Mouse (Mus musculus) E14TG2a.4 (cell line): Measurements from ENCODE around the gene Smc2.
A peak's percentile ranks its signal among the peaks of the same experiment; 100 is the strongest.
"Not testable (repeated sequence)": the region's sequence is repeated elsewhere in the genome, so short reads cannot be mapped to it uniquely, and the experiment has no call there.

Source experiments
- H3K27me3 ChIP-seq: 2 replicates; pipeline ENCODE4 v1.6.1; 2014; ENCODE audit warnings: low read length, control low read depth; ENCODE audit not compliant: insufficient read depth
- H3K36me3 ChIP-seq: 2 replicates; pipeline ENCODE4 v1.6.1; 2014; ENCODE audit warnings: low read length, control low read depth; ENCODE audit not compliant: insufficient read depth
- H3K4me1 ChIP-seq: replicated peaks from 2 replicates; pipeline ENCODE4 v1.6.1; 2014; ENCODE audit warnings: low read depth, low read length, control low read depth
- H3K4me3 ChIP-seq: replicated peaks from 2 replicates; pipeline ENCODE4 v1.5.1; 2014; ENCODE audit warnings: mild to moderate bottlenecking, low read length
- H3K9me3 ChIP-seq: 2 replicates; pipeline ENCODE4 v1.6.1; 2014; ENCODE audit warnings: low read length, control low read depth
- CTCF ChIP-seq: conservative IDR thresholded peaks from 2 replicates; pipeline ENCODE4 v1.5.1; 2014; ENCODE audit warnings: low read length
- NANOG ChIP-seq: IDR thresholded peaks from 2 replicates; pipeline ENCODE4 v1.6.1; 2014; ENCODE audit warnings: borderline replicate concordance, low read length, mixed read lengths
- POU5F1 ChIP-seq: IDR thresholded peaks from 2 replicates; pipeline ENCODE4 v1.6.1; 2014; ENCODE audit warnings: low read length, borderline replicate concordance

Gene Smc2

GRCm38 (mm10) chr4:52438886-52439664 is at the start of gene Smc2:
Smc2 (plus strand) TSS chr4:52439243.
- H3K9me3 ChIP-seq = no peaks in the 10 kb centered on the region
- peaks cover 30% of the 10 kb centered on the region for H3K36me3 ChIP-seq
- TF ChIP-seq POU5F1 (no peak), CTCF (no peak), NANOG (no peak)
- H3K27me3 ChIP-seq = no peaks in the 10 kb centered on the region; the same call in 1 of the 2 replicates
- H3K4me3 ChIP-seq = peak within 1 kb of the TSS; percentile 99
- peaks cover 21% of the 10 kb centered on the region for H3K4me1 ChIP-seq

GRCm38 (mm10) chr4:52411587-52411986 is 27.5 kb upstream of the Smc2 start:
- Histone ChIP-seq H3K27me3 (no peaks in the 10 kb centered on the region), H3K36me3 (no peaks in the 10 kb centered on the region)

GRCm38 (mm10) chr4:52423653-52424052 is 15.4 kb upstream of the Smc2 start:
- Histone ChIP-seq H3K4me1 (peaks cover 4% of the 10 kb centered on the region), H3K36me3 (no peaks in the 10 kb centered on the region), H3K27me3 (no peaks in the 10 kb centered on the region), H3K9me3 (peaks cover 6% of the 10 kb centered on the region), H3K4me3 (no peak overlapping the region)
- TF ChIP-seq POU5F1 (no peak), NANOG (no peak), CTCF (no peak)

More at GRCm38 (mm10) chr4:52411587-52411986, 27.5 kb upstream of the Smc2 start:
- TF ChIP-seq POU5F1 (no peak), NANOG (no peak), CTCF (no peak)
- peaks cover 7% of the 10 kb centered on the region for H3K4me1 ChIP-seq
- no peaks in the 10 kb centered on the region for H3K9me3 ChIP-seq
- no peak overlapping the region for H3K4me3 ChIP-seq

- TF ChIP-seq NANOG (no peak), POU5F1 (no peak), CTCF (no peak)
- no peak overlapping the region for H3K4me3 ChIP-seq
- H3K36me3 ChIP-seq = no peaks in the 10 kb centered on the region
- H3K9me3 ChIP-seq = no peaks in the 10 kb centered on the region
- H3K27me3 ChIP-seq = peaks cover 2% of the 10 kb centered on the region; the same call in 1 of the 2 replicates
- H3K4me1 ChIP-seq = peaks cover 4% of the 10 kb centered on the region
These were observed 9.5 kb upstream of the Smc2 start for GRCm38 (mm10) chr4:52429310-52430198.

- not testable (repeated sequence) for H3K9me3 ChIP-seq, H3K27me3 ChIP-seq, H3K36me3 ChIP-seq, H3K4me3 ChIP-seq
- peaks cover 15% of the 10 kb centered on the region for H3K4me1 ChIP-seq
These were observed 3.5 kb upstream of the Smc2 start for GRCm38 (mm10) chr4:52435551-52435950.

- Histone ChIP-seq H3K9me3 (no peaks in the 10 kb centered on the region), H3K27me3 (no peaks in the 10 kb centered on the region; the same call in 1 of the 2 replicates), H3K4me3 (peak overlapping the region; percentile 99), H3K4me1 (peaks cover 21% of the 10 kb centered on the region), H3K36me3 (peaks cover 23% of the 10 kb centered on the region)
- TF ChIP-seq NANOG (no peak), POU5F1 (no peak), CTCF (no peak)
These were observed 615 bp upstream of the Smc2 start for GRCm38 (mm10) chr4:52438371-52438885.

GRCm38 (mm10) chr4:52459726-52460125 is 20.7 kb downstream of the Smc2 start:
- no peaks in the 10 kb centered on the region for H3K9me3 ChIP-seq
- H3K36me3 ChIP-seq = peaks cover 92% of the 10 kb centered on the region

GRCm38 (mm10) chr4:52461321-52461720 is 22.3 kb downstream of the Smc2 start:
- no peaks in the 10 kb centered on the region for H3K27me3 ChIP-seq
- H3K4me3 ChIP-seq = no peak overlapping the region
- no peaks in the 10 kb centered on the region for H3K9me3 ChIP-seq
- peaks cover 91% of the 10 kb centered on the region for H3K36me3 ChIP-seq
- H3K4me1 ChIP-seq = no peaks in the 10 kb centered on the region
- TF ChIP-seq NANOG (no peak), POU5F1 (no peak), CTCF (no peak)

More at GRCm38 (mm10) chr4:52459726-52460125, 20.7 kb downstream of the Smc2 start:
- no peaks in the 10 kb centered on the region for H3K4me1 ChIP-seq
- H3K27me3 ChIP-seq = no peaks in the 10 kb centered on the region
- peak; percentile 92 for TF ChIP-seq CTCF
- no peak for TF ChIP-seq POU5F1
- no peak overlapping the region for H3K4me3 ChIP-seq
